Mouse (Mus musculus): Measurements from ENCODE around the gene Olfr1283. TPM values are rescaled to one million over a fixed set of nuclear protein-coding genes. Genes with fewer than 3 reads are reported as not detected.
"Not testable (repeated sequence)": the region's sequence is repeated elsewhere in the genome, so short reads cannot be mapped to it uniquely, and the experiment has no call there.

Olfr1283 gene
- not detected in 2 replicates for polyA plus RNA-seq (2012; rRNA removed)

DNA sequence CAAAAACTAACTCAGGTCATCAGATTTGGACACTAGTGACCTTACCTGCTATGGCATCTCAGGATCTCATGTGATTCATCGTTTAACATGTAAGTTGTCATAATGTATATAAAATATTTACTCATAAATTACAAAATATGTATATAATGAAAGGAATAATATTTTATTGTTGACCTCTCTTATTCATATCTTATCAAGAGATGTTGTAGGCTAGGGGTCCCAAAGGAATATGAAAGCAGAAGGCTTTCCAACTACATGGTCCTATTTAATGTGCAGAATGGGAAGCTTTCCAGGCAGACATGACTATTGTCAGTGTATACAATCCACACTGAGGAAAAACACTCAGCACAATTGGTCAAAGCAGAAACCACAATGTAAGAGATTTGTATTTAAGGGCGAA lies at the start of gene Olfr1283:
Gene Olfr1283 (plus strand): TSS at position 301 of the 400 bp plus-strand sequence.
- Histone ChIP-seq H3K4me3 (ENCODE audit: extremely low read depth, insufficient read depth, insufficient read length) (no peak within 1 kb of the TSS), H3K27ac (ENCODE audit: insufficient read depth, low read length) (no peak within 1 kb of the TSS), H3K27me3 (ENCODE audit: control insufficient read depth, insufficient read depth, low read length) (no peaks in the 10 kb centered on the region), H3K4me1 (ENCODE audit: control insufficient read depth, insufficient read depth, insufficient read length) (no peaks in the 10 kb centered on the region), H3K36me3 (ENCODE audit: control insufficient read depth, insufficient read depth, low read length) (no peaks in the 10 kb centered on the region)
- TF ChIP-seq POLR2A (IDR thresholded peaks at IDR 0.05; ENCODE audit: low read depth, low read length) (no peak), CTCF (IDR thresholded peaks at IDR 0.05; ENCODE audit: extremely low read depth, insufficient read depth, insufficient read length, insufficient replicate concordance) (no peak)
- DNase-seq (ENCODE audit: low read depth in 1 of 2, low spot score in 2 of 2), result no peak
- 62% methylated on average over 2 of the region's 2 CpGs for WGBS

DNA sequence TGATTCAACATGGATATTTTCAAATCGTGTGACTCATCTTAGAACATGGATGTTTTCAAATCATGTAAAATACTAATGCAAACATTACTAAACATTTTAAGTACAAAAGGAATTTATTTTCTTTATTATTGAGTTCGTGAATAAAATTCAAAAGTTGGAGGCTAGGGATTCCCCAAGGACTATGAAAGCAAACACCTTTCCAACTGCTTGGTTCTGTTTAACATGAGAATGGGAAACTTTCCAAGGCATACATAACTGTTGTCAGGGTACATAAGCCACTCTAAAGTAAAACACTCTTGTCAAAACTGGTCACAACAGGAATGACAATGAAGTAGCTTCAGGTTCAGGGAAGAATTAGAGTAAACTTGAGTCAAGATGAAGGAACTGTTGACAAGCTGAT lies 40.4 kb upstream of the Olfr1283 start, which contains the start of gene Olfr1281:
Gene Olfr1281 (plus strand): TSS at position 301 of the 400 bp plus-strand sequence.
- H3K4me1 ChIP-seq (ENCODE audit: control insufficient read depth, insufficient read depth, insufficient read length), result no peaks in the 10 kb centered on the region
- H3K27ac ChIP-seq (ENCODE audit: insufficient read depth, low read length), result no peak within 1 kb of the TSS
- no peaks in the 10 kb centered on the region for H3K27me3 ChIP-seq (ENCODE audit: control insufficient read depth, insufficient read depth, low read length)
- TF ChIP-seq POLR2A (IDR thresholded peaks at IDR 0.05; ENCODE audit: low read depth, low read length) (no peak), CTCF (IDR thresholded peaks at IDR 0.05; ENCODE audit: extremely low read depth, insufficient read depth, insufficient read length, insufficient replicate concordance) (no peak)
- H3K4me3 ChIP-seq (ENCODE audit: extremely low read depth, insufficient read depth, insufficient read length), result no peak within 1 kb of the TSS
- no peak for DNase-seq (ENCODE audit: low read depth in 1 of 2, low spot score in 2 of 2)
- WGBS, result 69% methylated on average over 2 of the region's 2 CpGs
- no peaks in the 10 kb centered on the region for H3K36me3 ChIP-seq (ENCODE audit: control insufficient read depth, insufficient read depth, low read length)

DNA sequence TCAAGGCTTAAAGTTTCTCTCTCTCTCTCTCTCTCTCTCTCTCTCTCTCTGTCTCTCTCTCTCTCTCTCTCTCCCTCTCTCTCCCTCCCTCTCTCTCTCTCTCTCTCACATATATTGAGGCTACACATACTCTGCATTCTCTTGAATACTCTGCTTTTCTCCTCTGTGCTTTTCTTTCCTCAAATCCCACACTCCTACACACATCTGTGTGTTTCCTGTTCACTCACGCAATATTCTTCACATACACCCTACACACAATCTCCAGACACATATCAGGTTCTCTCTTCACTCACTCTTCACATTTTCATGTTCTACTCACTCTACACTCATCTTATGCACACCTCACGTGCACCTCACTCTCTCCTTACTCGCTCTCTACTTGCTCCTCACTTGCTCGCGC lies 32.9 kb upstream of the Olfr1283 start:
- H3K27ac ChIP-seq (ENCODE audit: insufficient read depth, low read length); H3K4me3 ChIP-seq (ENCODE audit: extremely low read depth, insufficient read depth, insufficient read length); DNase-seq (ENCODE audit: low read depth in 1 of 2, low spot score in 2 of 2); H3K4me1 ChIP-seq (ENCODE audit: control insufficient read depth, insufficient read depth, insufficient read length); H3K36me3 ChIP-seq (ENCODE audit: control insufficient read depth, insufficient read depth, low read length); H3K27me3 ChIP-seq (ENCODE audit: control insufficient read depth, insufficient read depth, low read length): not testable (repeated sequence)
- WGBS, result 87% methylated on average over 5 of the region's 5 CpGs

DNA sequence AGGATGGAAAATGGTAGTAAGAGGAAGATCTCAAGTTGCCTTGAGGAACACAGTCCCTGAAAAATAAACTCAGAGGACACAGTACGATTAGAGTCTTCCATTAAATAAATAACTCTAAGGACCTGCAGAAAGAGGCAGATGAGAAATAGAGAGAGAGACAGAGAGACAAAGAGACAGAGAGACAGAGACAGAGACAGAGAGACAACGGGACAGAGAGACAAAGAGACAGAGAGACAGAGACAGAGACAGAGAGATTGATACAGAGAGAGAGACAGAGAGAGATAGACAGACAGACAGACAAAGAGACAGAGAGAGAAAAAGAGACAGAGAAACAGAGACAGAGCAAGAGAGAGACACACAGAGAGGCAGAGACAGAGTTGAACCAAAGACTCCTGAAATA lies 30.6 kb upstream of the Olfr1283 start, which contains the start of gene Olfr1282:
Gene Olfr1282 (minus strand): TSS at position 101 of the 400 bp plus-strand sequence.
- no peaks in the 10 kb centered on the region for H3K36me3 ChIP-seq (ENCODE audit: control insufficient read depth, insufficient read depth, low read length)
- H3K27me3 ChIP-seq (ENCODE audit: control insufficient read depth, insufficient read depth, low read length), result no peaks in the 10 kb centered on the region
- no peak within 1 kb of the TSS for H3K27ac ChIP-seq (ENCODE audit: insufficient read depth, low read length)
- 72% methylated on average over 2 of the region's 2 CpGs for WGBS
- H3K4me1 ChIP-seq (ENCODE audit: control insufficient read depth, insufficient read depth, insufficient read length), result no peaks in the 10 kb centered on the region
- no peak for TF ChIP-seq POLR2A (IDR thresholded peaks at IDR 0.05; ENCODE audit: low read depth, low read length)
- TF ChIP-seq CTCF (IDR thresholded peaks at IDR 0.05; ENCODE audit: extremely low read depth, insufficient read depth, insufficient read length, insufficient replicate concordance), result no peak
- no peak for DNase-seq (ENCODE audit: low read depth in 1 of 2, low spot score in 2 of 2)
- H3K4me3 ChIP-seq (ENCODE audit: extremely low read depth, insufficient read depth, insufficient read length), result no peak within 1 kb of the TSS

DNA sequence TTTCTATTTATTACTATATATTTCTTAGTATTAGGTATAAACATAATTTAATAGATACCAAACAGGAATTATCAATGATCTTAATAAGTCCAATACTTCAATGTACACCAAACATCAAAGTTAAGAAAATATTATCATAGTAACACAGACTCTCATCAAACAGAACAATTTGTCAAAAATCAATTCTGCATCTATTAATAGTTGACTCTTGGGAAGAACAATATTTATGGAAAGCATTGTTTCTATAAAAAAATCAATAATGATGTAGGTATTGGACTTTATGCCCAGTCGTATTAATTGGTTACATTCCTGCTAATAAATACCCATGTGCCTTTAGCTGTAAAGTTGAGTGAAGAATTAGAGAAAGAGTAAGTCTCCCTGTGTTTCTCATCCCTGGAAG lies 8.6 kb downstream of the Olfr1283 start, which contains the start of gene Olfr1284:
Gene Olfr1284 (plus strand): TSS at position 301 of the 400 bp plus-strand sequence.
- DNase-seq (ENCODE audit: low read depth in 1 of 2, low spot score in 2 of 2), result no peak
- Histone ChIP-seq H3K4me3 (ENCODE audit: extremely low read depth, insufficient read depth, insufficient read length) (no peak within 1 kb of the TSS), H3K27ac (ENCODE audit: insufficient read depth, low read length) (no peak within 1 kb of the TSS), H3K27me3 (ENCODE audit: control insufficient read depth, insufficient read depth, low read length) (no peaks in the 10 kb centered on the region), H3K4me1 (ENCODE audit: control insufficient read depth, insufficient read depth, insufficient read length) (no peaks in the 10 kb centered on the region), H3K36me3 (ENCODE audit: control insufficient read depth, insufficient read depth, low read length) (no peaks in the 10 kb centered on the region)
- no peak for TF ChIP-seq CTCF (IDR thresholded peaks at IDR 0.05; ENCODE audit: extremely low read depth, insufficient read depth, insufficient read length, insufficient replicate concordance)
- TF ChIP-seq POLR2A (IDR thresholded peaks at IDR 0.05; ENCODE audit: low read depth, low read length), result no peak
- WGBS, result 85% methylated on average over 1 of the region's 1 CpGs

Other genes starting within 250 kb of the Olfr1283 start
- not detected in 2 replicates for gene Gm15130, start 213.9 kb upstream of the Olfr1283 start, polyA plus RNA-seq (2012; rRNA removed)
- not detected in 2 replicates for gene 4930430A15Rik, start 137.2 kb upstream of the Olfr1283 start, polyA plus RNA-seq (2012; rRNA removed)
- not detected in 2 replicates for gene Olfr1275, start 131.5 kb upstream of the Olfr1283 start, polyA plus RNA-seq (2012; rRNA removed)
- gene Olfr1276, start 112.3 kb upstream of the Olfr1283 start, polyA plus RNA-seq (2012; rRNA removed), result not detected in 2 replicates
- not detected in 2 replicates for gene Olfr1277, start 92.7 kb upstream of the Olfr1283 start, polyA plus RNA-seq (2012; rRNA removed)
- gene Olfr1278, start 76.7 kb upstream of the Olfr1283 start, polyA plus RNA-seq (2012; rRNA removed), result not detected in 2 replicates
- not detected in 2 replicates for gene Olfr1279, start 66.2 kb upstream of the Olfr1283 start, polyA plus RNA-seq (2012; rRNA removed)
- gene Olfr1280, start 52.8 kb upstream of the Olfr1283 start, polyA plus RNA-seq (2012; rRNA removed), result not detected in 2 replicates
- not detected in 2 replicates for gene Olfr1281, start 40.3 kb upstream of the Olfr1283 start, polyA plus RNA-seq (2012; rRNA removed)
- gene Olfr1282, start 30.7 kb upstream of the Olfr1283 start, polyA plus RNA-seq (2012; rRNA removed), result not detected in 2 replicates
- gene Olfr1284, start 8.7 kb downstream of the Olfr1283 start, polyA plus RNA-seq (2012; rRNA removed), result not detected in 2 replicates
- not detected in 2 replicates for gene Olfr1286, start 56.3 kb downstream of the Olfr1283 start, polyA plus RNA-seq (2012; rRNA removed)
- gene Olfr1287, start 82.4 kb downstream of the Olfr1283 start, polyA plus RNA-seq (2012; rRNA removed), result not detected in 2 replicates
- not detected in 2 replicates for gene Olfr1288, start 107.3 kb downstream of the Olfr1283 start, polyA plus RNA-seq (2012; rRNA removed)
- gene Olfr1289, start 114.0 kb downstream of the Olfr1283 start, polyA plus RNA-seq (2012; rRNA removed), result not detected in 2 replicates
- not detected in 2 replicates for gene Olfr1290, start 127.0 kb downstream of the Olfr1283 start, polyA plus RNA-seq (2012; rRNA removed)
- not detected in 2 replicates for gene Olfr1291-ps1, start 130.4 kb downstream of the Olfr1283 start, polyA plus RNA-seq (2012; rRNA removed)
- gene Olfr1293-ps, start 158.4 kb downstream of the Olfr1283 start, polyA plus RNA-seq (2012; rRNA removed), result not detected in 2 replicates
- gene Olfr1294, start 173.5 kb downstream of the Olfr1283 start, polyA plus RNA-seq (2012; rRNA removed), result not detected in 2 replicates
- gene Olfr1295, start 202.9 kb downstream of the Olfr1283 start, polyA plus RNA-seq (2012; rRNA removed), result not detected in 2 replicates

Data from spleen, adult 2 months (tissue).